Mouse (Mus musculus): Measurements from ENCODE around the gene Mfap5.

GRCm38 (mm10) chr6:122527596-122527995 lies 22.0 kb downstream of the Mfap5 start:
- no peak for TF ChIP-seq POLR2A (IDR thresholded peaks at IDR 0.05; ENCODE audit: insufficient read depth, low read depth, low read length)
- no peak for TF ChIP-seq CTCF (IDR thresholded peaks at IDR 0.05; ENCODE audit: insufficient read depth, low read depth, low read length)

All from olfactory bulb, adult 2 months (tissue).